Mouse (Mus musculus) R1 (cell line): ENCODE measurements around the gene Tnni3.

Source experiments
- DNase-seq: peaks from one replicate; pipeline ENCODE4 v3.0.0-alpha.2; 2018; ENCODE audit warnings: low read depth, low spot score

The Tnni3 gene

DNA sequence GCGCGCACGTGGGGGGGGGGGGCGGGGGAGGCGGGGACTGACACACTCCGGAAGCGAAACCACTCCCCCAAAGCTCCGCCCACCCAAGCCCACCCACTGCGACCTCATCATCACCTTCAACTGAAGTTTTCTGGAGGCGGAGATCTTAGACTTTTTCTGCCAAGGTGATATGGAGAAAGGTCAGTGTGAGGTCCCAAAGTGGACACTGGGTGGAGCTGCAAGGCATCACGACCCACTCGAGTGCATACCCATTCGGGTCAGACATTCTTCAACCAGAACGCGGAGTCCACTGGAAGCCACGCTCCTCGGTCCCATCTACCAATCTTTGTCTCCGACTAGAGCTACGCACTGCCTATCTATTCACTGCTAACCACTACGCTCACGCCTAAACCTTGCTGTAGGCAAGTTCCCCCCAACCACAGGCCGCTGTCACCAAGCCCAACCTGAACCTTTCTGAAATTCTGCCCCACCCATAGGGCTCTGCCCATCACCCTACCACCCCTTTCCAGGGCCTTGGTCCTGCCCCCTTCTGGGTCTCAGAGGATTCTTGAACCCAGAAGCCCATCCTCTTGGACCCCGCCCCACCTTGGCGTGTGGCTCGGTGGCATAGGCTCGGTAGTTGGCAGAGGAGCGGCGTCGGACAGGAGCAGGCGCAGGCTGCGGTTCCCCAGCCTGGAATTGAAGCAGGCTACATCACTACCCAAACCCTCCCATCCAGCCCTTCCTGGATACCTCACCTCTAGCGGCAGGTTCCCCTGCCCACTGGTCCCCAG is 2.6 kb downstream of the Tnni3 start:
- DNase-seq, result peak; percentile 60

DNA sequence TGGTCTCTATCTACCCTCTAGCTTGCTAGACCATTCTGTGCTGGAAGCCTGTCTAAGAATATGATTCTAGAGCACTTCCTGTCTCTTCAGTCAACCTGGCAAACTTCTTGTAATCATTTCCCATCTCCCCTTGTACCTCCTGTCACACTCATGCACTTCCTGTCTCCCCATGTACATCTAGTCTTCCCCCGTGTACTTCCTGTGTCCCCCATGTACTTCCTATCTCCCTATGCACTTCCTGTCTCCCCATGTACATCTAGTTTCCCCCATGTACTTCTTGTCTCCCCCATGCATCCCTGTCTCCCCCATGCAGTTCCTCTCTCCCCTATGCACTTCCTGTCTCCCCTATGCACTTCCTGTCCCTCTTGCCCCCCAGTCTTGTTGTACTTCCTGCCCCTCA is 5.5 kb downstream of the Tnni3 start:
- no peak for DNase-seq

DNA sequence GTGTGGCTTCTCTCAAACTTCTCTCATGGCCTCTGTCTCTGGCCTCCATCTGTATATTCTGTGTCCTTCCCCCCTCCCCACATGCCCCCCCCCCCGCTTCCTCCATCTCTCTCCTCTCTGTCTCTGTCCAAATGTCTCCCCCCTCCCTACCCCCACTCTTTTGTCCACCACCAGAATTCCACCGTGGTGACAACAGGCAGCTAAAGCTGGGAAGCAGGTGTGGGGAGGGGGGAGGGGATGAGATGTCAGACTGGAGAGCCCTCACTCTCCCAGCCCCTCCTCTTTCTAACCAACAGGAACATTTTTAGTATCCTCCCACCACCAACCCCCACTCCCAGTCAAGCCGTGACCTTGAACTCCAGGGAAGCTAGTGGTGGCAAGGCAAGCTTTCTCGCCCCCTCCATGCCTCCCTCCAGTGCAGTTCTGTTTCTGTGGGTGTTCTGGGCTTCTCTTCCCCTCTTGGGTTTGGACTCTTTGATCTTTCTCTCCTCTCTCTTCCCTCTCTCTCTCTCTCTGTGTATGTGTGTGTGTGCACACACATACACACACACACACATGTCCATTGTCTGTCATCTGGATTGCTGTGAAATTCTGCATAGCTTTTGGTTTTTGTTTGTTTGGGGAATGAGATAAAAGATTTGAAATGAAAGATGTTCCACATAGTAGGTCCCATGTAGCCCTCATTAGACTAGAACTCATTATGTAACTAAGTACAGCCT is 7.5 kb downstream of the Tnni3 start, which contains the start of gene Tnnt1:
Tnnt1 (minus strand) TSS at position 51 of the 719 bp plus-strand sequence.
- peak; percentile 92 for DNase-seq

DNA sequence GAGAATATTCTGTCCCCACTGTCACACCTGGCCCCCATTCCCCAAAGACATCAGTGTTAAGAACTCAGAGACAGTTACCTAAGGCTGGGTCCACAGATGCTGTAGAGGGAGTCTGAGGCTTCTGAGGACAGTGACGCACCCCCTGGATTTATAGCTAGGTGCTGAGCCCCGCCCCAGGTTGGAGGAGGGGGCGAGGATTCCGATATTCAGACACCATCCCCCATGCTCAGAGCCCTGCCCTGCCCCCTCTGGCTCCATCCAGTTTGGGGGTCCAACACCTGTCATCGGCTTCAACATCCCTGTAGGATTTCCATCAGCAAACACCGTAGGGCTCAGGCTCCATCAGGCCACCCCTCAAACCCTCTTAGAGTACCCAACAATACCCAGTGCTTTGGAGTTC is 8.2 kb downstream of the Tnni3 start:
- DNase-seq, result peak; percentile 33

DNA sequence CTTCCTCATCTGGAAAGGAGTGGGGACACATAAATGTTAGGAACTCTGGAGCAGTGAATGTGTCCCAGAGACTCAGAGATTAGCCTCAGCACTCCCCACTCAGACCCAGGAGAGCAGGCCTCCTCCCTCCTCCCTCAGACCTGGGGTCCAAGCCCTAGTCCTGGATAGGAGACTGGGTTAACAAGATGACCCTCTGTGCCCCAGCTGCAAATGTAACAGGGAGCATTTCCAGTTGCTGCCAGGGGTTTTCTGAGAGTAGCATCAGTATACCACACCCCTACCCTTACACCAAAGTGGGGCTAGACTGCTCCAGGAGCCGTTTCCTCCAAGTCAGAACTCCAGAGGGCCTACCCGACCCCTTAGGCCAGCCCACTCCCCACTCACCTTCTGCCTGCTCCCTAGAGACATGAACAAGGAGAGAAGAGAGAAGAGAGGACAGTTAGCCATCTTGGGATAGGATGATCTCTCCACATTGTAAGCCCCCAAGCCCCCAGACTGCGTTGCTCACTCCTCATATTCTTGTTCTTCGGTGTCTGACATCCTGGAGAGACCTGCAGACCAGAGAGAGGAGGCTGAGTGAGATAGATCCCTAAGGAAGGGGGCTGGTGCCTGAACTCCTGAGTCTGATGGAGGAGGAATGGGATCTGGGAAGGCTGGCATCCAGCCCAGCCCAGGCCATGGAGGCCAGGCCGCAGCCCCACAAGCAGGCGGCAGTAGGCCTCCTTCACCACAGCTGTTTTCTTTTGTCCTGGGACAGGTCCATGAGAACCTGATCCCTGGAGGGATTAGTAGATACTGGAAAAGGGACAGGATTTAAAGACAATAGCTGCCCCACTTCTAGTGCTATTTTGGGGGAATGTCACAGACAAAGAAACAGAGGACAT is 10.0 kb downstream of the Tnni3 start:
- DNase-seq, result no peak

DNA sequence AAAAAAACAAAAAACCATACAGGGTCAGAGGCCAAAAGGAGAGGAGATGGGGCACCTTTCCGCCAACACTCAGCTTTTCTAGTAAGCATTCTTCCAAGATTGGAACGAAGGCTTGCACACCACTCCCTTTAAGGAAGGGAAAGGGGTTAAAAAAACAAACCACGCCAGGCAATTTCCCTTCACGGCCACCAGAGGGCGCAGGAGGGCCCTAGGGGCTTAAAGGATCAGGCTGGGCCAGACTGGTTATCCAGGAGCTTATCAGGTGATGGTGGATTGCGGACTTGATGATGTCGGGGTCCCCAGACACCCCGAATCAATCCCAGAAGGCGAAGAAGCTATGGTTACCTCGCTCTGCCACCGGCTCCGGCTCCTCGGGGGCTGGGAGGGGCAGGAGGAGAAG is 10.8 kb downstream of the Tnni3 start:
- peak; percentile 80 for DNase-seq

DNA sequence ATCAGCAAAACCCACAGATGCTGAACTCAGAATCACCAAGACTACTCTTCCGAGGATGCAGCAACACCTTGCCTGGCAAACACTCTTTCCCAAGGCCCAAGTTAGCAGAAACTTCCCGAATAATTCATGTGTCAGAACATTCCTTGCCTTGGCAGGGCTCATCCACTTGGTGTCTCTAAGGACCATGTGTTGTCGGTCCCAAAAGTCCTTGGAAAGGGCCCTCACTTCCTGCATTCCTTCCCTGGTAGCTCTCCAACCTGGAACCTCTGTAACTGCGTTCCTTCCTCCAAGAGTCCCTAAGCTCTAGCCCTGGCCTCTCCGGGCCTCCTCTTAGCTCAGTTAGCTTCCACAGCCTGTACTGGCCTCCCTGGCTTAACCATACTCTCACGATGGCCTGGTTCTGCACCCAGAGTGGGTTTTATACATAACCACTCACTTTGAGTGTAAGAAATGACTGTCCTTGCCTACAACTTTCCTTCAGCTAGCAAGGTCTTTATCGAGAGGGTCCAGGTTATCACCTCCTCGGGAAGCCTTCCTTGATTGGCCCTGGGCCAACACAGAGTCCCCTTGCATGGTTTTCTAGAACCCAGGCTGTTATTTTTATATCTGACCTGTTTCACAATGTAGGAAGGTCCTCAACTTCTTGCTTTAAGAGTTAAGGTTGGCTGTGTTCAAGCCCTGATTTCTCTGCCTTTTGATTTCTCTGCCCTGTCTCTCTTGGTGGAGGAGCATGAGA is 12.4 kb downstream of the Tnni3 start:
- no peak for DNase-seq

DNA sequence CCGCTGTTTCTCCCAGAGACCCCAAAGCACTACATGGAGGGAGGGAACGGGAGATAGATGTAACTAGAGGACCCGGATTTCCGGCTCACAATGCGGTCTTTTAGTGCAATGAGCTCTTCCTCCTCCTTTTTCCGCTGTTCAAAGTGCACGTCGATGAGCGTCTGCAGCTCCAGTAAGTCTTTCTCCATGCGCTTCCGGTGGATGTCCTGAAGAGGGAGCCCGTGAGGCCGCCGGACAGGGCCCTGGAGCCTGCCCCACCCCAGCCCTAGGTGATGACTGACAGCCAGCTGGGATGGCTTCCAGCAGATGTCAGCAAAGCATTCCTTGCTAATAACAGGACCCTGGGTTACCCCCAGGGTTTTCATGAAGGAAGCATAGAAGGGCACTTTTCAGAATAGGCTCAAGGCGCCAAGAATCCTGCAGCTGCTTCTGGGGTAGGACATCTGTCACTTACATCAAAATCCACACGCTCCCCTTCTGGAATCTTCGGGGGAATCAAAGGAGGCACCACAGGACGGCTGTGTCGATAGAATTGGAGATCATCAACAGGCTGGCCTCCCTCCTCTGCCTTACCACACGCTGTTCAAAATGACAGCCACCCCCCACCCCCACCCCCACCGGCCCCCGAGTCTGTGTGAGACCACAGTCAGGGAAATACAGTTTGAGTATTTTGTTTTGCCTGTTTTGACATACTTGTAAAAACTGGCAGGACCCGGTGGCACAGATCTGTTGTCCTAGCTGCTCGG is 14.0 kb downstream of the Tnni3 start:
- peak; percentile 90 for DNase-seq

DNA sequence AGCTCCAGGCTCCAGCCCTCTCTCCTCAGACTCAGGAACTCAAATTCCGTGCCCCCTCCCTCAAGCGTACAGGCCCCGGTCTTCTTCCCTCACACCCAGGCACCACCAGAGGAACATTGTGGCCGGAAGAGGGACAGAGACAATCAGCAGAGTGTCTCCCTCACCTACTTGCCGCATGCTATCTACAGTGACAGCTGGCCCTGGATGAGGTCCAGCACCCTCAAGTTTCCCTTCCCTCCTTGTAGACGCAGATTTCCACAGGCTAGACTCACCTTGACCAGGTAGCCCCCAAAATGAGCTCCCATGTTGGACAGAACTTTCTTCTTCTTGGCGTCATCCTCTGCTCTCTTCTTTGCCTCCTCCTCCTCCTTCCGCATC is 15.3 kb downstream of the Tnni3 start:
- no peak for DNase-seq

DNA sequence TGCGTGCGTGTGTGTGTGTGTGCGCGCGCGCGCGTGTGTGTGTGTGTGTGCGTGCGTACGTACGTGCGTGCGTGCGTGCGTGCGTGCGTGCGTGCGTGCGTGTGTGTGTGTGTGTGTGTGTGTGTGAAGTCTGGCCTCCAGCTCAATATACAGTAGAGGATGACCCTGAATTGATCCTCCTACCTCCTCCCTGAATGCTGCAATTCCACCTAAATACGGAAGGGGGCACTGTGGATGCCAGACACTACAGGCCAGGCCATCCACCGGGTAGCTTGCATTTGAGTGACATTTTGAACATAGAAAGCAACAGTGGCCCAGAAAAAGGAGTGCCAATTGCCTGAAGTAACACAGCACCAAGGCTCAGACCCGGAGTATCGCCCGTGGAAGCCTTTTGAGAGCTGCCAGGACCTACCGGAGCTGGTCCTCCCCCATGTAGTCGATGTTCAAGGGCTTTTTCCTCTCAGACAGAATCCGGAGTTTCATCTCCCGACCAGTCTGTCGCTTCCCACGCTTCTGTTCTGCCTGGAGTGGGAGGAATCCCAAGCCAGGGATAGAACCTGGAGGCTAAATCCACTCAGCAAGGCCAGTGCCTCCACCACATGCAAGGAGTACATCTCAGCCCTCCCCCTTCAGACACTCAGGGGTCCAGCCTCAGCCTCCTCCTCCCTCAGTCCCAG is 15.8 kb downstream of the Tnni3 start:
- peak; percentile 86 for DNase-seq

DNA sequence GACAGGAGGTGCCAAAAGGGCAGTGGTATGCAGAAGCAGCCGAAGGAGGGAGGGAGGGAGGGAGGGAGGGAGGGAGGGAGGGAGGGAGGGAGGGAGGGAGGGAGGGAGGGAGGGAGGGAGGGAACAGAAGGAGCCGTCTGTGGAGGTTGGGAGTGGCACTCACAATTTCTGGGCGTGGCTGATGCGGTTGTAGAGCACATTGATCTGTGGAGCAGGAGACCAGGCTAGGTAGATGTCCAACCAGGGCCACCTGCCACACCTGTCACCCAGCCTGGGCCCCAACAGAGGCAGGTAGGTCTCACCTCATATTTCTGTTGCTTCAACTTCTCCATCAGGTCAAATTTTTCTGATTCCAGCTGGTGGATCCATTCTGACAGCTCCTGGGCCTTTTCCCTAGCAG is 16.8 kb downstream of the Tnni3 start:
- peak; percentile 61 for DNase-seq

DNA sequence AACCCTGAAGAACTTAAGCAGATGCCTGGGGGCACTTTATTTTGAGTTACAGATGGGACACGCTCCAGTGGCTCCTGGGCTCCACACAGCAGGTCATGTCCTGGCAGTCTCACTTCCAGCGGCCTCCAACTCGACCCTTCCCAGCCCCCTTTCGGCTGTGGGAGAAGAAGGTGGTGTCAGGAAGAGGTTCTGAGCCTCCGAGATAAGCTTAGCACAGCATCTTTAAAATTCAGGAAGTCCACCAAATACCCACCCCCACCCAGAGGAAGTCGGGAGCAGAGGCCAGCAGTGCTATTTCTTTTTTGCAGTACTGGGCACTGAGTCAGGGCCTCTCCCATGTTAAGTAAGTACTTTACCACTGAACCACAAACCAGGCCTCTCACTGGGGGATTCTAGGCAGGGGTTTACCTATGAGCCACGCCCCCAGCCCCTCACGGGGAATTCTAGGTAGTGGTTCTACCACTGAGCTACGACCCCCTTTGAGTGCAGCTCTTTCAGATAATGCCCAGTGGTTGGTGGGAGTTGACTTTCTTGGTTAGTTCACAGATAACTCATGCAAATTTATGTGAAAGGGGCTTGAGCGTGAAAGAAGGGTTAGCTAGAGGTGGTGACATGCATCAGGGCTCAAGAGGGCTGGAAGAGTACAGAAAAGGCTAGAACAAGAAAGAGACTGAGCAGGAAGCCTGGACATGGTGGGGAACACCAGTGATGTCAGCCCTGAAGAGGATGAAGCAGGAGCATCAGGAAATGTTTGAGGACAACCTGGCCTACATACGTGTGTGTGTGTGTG is 19.2 kb downstream of the Tnni3 start:
- DNase-seq, result no peak

DNA sequence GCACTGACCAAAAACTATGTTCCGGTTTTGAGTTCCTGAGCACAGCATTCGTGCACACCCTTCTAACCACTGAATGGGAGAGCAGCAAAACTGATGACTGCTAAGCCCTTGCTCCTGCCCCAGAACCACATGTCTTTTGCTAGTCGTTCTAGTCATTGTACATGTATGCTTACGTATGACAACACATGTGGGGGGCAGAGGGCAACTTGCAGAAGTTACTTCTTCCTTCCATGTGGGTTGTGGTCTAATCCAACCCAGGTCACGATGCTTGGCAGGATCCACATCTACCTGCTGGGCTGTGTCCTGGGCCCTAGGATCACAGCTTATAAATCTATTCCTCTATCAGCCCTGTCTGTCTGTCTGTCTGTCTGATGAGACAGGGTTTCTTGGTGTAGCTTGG is 20.2 kb downstream of the Tnni3 start:
- no peak for DNase-seq

DNA sequence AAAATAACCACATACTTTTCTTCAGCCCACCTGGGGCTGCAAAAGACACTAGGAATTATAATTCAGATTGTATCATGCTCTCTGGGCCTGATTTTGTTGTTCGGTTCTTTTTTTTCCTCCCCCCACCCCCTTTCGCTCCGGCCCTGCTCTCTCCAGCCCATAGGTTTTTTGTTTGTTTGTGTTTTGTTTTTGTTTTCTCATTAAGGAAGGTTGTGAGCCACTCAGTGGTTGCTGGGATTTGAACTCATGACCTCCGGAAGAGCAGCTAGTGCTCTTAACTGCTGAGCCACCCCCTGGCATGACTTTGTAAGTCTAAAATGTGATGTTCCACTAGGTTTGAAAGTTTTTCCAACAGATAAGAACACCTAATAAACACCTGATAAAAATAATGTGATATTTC is 20.9 kb downstream of the Tnni3 start:
- no peak for DNase-seq

DNA sequence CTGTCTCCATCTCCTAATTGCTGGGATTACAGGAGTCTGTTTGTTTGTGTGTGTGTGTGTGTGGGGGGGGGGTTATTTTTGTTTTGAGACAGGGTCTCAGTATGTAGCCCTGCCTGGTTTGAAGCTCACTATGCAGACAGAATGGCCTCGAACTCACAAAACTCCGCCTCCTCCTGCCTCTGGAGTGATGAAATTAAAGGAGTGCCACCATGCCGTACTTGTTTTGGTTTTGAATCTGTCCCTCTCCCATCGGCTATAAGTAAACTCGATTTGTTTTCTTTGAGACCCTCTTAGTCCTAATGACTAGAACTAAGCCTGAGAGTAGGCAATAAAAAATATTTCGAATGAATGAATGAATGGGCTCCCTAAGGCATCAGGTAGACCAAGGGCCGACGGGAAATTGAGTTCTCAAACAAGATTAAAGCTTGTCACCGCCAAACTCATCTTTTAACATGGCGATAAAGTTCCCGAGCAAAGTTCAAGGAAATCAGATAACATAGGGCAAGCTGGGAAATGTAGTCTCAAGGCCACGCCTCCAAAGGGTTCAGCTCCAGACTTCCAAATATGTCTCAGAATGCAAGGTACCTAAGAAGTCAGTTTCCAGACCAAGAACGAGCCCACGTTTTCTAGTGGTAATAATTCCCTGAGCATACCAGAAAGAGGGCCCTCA is 21.5 kb downstream of the Tnni3 start:
- DNase-seq, result peak; percentile 78

DNA sequence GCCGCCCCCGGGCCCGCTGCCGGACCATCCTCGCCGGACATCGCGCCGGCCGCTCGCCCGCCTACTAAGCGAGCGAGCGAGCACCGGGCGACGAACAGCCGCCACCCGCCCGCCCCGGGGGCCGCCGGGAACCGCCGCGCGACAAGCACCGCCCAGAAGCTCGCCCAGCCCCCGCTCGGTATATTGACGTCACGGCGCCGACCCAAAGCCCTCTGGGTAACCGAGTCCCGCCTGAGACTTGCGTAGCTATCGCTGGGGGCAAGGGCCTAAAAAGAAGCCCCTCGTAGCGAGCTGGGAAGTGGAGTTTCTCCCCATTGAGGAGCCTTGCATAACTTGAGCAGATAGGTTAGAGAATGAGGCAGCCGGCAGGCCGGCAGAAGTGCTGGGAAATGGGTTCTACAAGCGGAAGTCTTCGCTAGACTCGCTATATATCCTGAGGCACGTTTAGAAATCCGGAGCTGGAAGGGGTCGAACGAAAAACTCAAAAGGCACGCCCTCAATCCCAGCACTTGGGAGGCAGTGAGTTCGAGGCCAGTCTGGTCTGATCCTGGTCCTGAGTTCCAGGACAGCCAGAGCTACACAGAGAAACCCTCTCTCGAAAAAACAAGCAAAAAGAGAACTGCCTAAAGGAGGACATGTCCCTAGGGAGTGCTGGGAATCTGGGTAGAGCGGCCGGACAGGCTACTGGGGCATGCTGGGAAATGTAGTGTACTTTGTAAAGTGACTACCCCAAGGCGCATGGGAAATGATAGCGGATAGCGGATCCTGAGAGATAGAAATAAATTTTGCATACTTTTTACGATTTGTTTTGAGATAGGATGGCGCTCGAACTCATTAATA is 22.3 kb downstream of the Tnni3 start, which contains the start of gene Ppp1r12c:
Ppp1r12c (minus strand) TSS at position 123 of the 840 bp plus-strand sequence.
- DNase-seq, result peak; percentile 92

DNA sequence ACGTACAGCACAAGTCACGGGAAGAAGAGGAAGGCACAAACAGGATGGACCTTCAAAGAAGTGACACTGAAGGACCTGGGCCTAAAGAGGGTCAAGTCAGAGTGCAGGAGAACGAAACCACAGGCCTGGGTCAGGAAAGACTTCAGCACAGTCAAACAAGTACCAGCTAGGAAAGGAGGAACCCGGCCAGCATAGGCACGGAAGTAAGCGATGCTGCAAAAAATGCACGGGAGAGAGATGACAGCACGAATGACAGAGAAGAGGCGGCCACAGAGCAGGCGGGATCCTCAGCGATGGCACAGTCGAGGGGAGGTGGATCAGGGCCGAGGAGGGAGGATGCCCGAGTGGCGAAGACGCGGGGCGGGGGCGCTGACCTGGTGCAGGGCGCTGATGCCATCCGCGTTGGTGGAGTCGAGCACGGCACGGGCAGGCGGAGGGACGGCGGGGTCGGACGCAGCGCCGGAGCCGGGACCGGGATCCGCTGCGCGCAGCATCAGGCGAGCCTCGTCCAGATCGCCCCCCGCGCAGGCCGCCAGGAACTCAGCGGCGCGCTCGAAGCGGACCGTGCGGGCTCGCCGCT is 23.0 kb downstream of the Tnni3 start:
- DNase-seq, result peak; percentile 32
